Mouse (Mus musculus) adrenal gland (tissue): Measurements from ENCODE around the gene Olfr316.
"Not testable (repeated sequence)": the region's sequence is repeated elsewhere in the genome, so short reads cannot be mapped to it uniquely, and the experiment has no call there.

Experiments used
- intact Hi-C: fragments of 180-260 bp; cut with DNase I; formaldehyde crosslinking; loops from one replicate; pipeline ENCODE4 v1.15.1; 2025
- long read RNA-seq, 2 experiments: library from polyadenylated mRNA; unstranded; transcript quantifications; one replicate each; pipeline ENCODE4 v2.0.0; 2020; ENCODE audit warnings: borderline replicate concordance in 1 of 2; ENCODE audit not compliant: insufficient replicate concordance in 1 of 2

Gene Olfr316
- long read RNA-seq, experiment 1 = 0 reads
- long read RNA-seq, experiment 2 = 0 reads

DNA sequence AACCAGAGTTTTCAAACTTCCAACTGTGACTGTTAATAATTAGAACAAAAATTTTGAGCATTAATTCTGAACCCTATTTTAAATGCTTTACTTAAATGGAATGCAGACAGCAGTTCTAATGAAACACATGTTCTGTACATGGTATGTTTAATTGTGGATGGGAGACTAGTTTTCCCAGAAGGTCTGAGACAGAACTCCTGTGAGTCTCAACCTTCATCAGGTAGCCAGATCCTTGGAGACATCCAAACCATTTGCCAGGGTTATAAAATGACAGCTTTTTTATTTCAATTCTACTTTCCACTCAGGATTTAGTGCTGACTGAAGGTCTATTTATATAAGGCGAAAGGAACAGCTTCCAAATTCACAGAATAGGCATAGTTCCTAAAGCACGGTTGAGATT lies at the start of gene Olfr316:
Gene Olfr316, plus strand, starts transcription at position 301 of the 400 bp plus-strand sequence.
- intact Hi-C loops = no loop called here

DNA sequence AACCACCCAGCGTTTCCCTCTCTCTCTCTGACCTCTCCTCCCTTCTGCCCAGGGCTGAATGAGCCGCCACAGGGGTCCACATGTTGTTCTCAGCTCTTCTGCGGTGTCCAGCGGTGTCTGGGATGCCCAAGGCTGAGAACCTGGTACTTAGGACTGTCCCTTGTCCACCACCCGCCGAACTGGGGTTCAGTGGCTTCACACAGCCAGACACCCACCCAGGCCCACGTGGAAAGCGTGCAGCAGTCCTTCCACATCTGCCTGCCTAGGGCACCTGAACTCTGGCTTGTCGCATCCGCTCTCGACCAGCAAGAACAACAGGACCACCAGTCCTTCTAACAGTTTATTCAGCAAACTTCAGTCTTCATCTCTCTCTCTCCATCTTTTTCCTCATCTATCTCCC lies 43.4 kb upstream of the Olfr316 start:
- intact Hi-C loops = no loop called here

DNA sequence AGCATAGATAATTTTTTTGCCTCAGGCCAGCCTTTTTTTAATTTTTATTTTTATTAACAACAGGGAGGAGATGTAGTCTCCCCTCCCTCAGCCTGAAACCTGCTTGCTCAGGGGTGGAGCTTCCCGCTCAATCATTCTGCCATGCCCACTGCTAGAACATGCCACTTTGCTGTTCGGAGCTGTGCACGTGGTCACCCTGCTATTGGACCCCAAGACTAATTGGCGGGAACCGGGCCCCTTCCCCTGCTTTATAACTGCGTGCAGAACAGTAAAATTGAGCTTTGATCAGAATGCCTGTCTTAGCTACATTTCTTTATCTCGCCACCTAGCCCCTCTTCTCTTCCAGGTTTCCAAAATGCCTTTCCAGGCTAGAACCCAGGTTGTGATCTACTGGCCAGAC lies 34.8 kb upstream of the Olfr316 start:
- intact Hi-C loops = not testable (repeated sequence)

DNA sequence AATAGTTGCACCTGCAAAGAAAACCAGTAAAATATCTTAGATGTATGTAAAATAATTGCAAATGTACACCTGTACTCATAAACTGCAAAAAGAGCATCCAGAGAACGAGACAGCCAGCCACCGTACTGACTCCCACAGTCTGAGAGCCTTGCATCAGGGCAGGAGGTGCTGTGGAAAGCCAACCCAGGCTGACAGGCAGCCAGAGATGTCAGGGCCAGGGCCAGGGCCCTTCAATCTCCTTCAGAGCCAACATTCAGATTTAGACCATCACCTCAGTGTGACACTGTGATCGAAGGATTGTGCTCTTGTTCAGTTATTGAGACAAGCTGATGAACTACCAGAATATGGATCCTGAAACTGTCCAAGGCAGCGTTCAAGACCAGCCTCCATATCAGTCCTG lies 32.8 kb upstream of the Olfr316 start:
- intact Hi-C loops = no loop called here

DNA sequence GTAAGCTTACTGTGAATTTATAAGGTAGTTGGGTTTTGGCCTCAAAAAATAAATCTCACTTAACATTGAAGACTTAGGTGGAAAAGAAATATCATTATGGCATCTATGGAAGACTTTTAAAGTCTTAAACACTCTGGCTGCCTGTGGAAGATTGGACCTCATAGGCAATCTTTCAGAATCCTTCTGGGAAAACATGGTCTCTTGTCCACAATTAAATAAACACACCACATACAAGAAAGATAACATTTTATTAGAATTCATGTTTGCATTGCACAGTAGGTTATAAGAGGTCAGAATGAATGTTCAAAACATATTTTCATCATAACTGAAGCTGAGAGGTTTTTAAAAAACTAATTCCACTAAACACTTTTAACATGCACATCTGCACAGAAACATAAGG lies 28.6 kb upstream of the Olfr316 start, which contains the start of gene Olfr318:
Gene Olfr318, minus strand, starts transcription at position 101 of the 400 bp plus-strand sequence.
- intact Hi-C loops = no loop called here

DNA sequence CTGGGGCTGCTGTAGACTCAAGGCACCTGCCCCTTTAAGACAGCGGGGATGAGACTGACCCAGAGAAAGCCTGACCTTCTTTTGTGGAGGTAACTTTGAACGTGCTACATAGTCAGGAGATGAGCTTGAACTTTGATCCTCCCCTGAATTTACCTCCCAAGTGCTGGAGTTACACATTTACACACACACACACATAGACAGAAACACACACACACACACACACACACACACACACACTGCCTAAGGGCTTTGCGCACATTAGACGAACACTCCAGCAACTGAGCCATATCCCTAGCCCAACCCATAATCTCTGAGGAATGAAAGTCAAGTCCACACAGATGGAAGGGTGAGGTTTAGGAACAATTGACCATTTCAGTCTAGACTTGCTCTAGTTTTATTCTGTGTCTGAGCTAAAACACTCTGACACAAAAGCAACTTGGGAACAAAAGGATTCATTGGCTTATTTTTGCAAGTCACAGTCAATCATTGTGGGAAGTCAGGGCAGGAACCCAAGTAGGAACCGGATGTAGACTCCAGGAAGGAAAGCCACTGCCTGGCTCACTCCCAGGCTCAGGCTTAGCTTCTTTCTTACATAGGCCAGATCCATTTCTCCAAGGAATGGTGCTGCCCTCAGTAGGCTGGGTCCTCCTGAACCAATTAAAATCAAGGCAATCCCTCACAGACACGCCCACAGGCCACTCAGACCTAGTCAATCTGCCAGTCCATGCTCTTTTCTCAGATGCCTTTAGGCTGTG lies 24.5 kb upstream of the Olfr316 start:
- intact Hi-C loops = not testable (repeated sequence)

DNA sequence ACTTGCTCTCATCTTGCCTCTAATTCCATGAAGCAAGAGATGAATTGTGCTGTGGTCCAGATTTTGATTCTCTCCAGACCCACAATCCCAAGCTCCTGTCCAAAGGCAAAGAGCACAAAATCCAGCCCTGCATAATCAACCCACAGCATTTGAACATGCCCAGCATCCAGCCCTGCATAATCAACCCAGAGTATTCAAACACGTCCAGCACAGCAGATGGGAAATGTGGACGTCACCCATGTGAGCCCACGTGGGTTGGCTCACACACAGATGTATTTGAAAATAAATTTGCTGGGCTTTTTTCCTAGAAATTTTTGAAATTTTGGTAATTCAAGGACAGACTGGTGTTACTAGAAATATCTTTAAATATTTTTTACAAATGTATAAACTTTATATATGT lies 19.2 kb upstream of the Olfr316 start:
- intact Hi-C loops = no loop called here

DNA sequence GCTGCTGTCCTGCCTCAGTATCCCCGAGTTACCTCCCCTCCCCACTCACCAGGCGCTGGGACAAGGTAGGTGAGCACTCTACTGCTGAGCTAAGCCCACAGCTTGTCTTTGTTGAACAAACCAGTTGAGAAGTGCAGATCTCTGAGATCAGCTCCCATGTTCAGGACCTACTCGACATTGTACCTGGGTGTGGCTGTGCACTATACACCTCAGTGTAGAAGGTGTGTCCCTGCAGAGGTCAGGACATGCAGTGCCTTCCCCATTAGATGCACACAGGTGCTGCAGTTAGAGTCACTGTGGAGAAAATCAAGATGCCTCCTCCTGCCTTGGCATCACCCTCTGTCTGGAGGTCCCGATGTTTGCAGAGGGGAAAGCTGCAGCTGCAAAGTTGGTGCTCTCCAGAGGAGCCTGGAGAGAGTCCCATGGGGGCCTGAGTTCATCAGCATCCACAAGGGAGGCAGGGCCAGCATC lies 13.7 kb upstream of the Olfr316 start, which contains the start of gene Olfr317:
Gene Olfr317, minus strand, starts transcription at position 421 of the 471 bp plus-strand sequence.
- intact Hi-C loops = no loop called here

DNA sequence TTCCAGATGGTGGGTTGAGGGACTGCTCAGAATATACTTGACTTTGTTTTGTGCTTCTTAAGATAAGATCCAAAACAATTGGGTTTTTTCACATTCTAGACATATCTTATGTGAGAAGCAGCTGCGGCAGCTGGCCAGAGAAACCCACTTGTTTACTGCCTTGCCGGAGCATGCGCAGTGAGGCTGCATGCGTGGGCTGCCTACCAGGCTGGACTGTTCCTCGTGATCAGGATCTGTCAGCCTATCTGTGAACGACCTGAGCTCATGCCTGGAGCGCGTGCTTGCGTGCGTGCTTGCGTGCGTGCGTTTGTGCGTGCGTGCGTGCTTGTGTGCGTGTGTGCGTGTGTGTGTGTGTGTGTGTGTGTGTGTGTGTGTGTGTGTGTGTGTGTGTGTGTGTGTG lies 1.4 kb upstream of the Olfr316 start:
- intact Hi-C loops = not testable (repeated sequence)

DNA sequence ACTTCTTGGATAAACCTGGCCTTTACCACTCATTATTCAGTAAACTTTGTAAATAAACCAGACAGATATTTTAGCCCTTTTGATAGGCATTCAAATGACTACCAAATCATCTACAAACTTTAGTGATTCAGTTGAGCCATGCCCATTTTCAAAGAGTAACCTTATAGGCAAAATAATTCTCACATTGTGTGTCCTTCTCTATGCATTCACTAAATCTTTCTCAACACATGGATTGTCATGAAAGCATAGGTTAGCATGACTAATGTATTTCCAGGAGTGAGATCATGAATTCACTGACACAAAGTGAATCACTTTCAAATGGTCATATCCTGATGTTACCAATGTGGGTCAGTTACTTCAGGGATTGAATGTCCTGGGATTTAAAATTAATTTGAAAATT lies 20.4 kb downstream of the Olfr316 start, which contains the start of gene Olfr315:
Gene Olfr315, plus strand, starts transcription at position 301 of the 400 bp plus-strand sequence.
- intact Hi-C loops = no loop called here

DNA sequence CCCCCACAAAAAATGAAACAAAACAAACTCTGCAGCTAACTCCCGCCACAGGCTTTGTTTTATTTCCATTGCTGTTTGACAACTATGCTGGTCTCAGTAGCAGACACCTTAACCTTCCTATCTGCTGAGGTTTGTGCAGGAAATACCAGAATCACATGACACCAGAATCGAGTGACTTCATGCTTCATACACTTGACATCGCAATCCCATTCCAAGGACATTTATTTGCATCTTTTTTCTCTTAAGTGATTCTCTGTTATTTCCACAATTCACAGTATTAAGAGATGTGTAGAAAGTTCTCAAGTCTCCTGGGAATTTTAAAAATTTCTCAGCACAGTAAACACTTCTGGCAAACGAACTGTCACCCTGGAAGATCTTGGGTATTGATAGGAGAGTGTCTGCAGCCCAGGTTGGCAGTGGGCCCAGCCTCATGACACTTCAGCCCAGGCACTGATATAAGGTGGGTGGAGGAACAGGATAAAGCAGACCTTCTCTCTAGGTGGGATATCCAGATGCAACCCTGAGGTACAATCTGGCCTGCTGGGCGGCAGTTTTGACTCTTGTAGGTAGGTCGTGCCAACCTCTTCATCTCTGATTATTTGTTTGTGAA lies 30.1 kb downstream of the Olfr316 start, which contains the start of gene Olfr314:
Gene Olfr314, plus strand, starts transcription at position 473 of the 610 bp plus-strand sequence.
- intact Hi-C loops = no loop called here

DNA sequence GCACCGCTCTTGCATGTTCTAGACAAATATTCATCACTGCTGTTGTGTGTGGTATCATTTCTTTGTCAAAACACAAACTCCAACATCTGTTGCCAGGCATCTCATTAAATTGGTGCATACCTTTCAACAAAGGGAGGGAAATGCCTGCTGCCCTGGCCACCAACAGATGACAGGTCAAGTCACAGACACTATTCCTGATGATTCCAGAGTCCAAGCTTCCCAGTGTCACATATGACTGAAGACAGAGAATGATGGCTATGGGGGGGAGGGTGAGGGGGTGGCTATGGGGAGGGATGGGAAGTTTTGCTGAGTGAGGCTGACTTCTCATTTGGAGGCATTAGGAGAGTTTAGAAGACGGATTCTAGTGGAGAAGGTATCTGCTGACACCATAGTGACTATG lies 31.6 kb downstream of the Olfr316 start:
- intact Hi-C loops = no loop called here

DNA sequence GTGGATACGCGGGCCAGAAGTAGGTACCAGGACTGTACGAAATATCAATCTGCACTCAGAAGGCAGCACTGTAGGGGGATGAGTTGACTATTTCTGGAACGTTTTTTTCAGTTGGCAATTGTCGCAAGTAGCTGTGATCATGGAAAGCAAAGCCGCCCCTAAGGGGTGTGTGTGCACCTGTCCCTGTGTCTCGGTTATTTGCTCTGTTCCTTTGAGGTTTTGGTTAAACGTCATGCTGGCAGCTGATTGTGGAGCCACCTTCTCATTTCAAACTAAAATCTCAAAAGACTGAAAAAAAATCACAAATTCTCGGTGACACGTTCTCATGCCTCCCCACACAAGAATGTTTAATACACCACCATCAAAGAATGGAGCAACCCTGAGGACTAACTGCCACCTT lies 35.1 kb downstream of the Olfr316 start:
- intact Hi-C loops = no loop called here

DNA sequence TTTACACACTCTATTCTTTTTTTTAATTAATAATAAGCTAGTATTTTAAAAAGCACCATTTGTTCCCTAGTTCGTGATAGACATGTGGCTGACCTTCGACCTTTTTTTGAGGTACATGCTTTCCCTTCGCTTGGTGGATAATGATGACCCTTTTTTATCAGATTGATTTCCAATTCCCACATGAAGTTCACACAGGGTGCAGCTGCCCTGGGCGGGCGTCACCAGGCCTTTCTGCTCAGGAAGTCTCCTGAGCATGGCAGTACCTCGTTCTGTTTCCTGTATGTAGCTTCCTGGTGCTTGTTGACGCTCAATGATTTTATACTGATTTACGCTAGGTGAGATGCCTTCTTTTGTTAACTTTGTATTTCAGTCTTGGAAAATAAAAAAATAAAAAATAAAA lies 35.8 kb downstream of the Olfr316 start:
- intact Hi-C loops = no loop called here

DNA sequence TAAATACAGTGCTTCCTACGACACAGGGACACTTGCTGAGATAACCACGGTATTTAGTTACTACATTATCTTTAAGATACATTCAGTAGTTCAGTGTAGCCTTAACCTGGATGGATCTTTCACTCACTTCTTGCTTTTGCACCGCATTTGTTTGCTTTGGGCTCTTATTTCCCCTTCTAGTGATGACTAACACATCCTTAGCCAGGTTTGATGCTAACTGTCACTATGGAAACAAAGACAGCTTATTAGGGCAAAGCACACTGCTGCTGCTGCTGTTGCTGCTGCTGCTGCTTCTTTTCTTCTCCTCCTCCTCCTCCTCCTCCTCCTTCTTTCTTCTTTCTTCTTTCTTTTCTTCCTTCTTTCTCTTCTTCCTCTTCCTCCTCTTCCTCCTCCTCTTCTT lies 37.0 kb downstream of the Olfr316 start:
- intact Hi-C loops = no loop called here

DNA sequence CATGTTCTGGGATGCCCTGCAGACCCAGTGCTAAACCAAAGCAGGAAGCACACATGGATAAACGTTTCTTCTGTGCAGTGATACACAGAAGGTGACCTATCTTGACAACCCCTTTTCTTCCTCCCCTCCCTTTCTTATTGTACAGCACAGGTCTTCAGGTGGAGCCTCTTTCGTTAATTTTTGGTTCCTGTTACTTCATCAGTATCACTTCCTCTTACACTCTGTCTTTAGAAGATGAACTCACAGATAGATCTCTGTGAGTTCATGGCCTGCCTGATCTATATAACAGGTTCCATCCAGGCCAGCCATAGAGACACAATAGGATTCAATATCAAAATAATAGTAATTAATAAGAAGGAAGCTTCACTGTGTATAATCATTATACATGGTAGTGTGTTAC lies 37.5 kb downstream of the Olfr316 start:
- intact Hi-C loops = no loop called here

DNA sequence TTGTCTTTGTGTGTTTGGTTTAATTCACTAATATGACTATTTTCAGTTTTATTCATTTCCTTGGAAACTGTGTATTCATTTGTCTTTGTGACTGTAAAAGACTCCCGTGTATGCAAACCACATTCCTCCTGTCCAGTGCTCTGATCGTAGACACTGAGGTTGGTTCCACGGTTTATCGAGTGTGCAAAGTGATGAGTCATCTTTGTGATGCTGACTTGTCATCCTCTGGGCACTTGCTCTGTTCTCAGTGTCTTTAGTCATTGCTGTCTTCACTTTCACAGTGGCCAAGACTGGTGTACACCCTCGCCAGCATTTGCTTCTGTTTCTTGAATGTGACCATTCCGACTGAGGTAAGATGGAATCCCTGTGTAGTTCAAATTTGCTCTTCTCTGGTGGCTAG lies 38.1 kb downstream of the Olfr316 start:
- intact Hi-C loops = no loop called here

DNA sequence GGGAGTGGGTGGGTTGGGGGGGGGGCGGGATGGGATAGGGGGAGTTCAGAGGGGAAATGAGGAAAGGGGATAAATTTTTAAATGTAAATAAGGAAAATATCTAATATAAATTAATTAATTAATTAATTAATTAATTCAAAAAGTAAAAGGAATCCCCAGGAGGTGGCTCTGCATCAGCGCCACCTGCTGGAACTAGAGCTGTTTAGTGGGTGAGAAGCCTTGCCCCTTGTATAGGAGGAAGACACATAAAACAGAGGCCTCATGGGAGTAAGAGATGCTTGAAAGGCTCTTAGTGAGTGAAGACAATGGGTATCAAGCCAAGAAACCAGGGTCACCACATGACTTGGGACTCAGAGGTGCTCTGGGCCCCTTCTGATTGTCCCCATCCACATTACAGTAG lies 43.3 kb downstream of the Olfr316 start:
- intact Hi-C loops = no loop called here

DNA sequence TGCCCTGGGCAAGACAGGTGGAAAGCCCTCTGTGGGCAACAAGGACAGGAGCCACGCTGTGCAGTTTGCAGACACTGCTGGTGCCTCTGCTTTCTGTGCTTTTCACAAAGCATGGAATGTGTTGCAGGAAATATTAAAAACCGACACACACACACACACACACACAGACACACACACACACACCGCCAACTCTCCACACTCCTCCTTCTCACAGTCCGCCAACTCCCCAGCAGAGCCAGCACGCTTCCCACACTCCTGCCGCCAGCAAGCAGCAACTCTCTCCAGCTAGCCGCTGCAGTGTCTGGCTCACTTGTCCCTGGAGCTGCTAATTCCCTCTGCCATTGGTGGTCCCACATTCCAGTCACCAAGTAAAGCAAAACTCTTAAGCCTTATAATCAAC lies 44.3 kb downstream of the Olfr316 start:
- intact Hi-C loops = no loop called here

DNA sequence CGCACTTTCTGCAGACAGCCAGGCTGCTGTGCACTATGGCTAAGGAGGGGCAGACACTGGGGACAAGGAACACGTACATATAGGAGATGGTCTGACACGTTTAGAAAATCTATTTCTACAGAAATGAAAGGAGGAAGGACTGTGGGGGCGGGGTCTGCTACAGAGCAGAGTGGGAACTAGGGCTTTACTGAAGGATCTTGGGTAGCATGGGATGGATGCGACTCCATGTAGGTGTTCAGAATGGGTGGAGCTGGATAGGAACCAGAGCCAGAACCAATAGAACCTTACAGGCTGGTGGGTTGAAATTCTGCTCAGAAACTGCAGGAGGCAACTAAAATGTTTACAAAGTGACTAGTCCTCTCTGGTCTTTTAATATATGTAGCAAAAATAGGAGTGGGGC lies 47.2 kb downstream of the Olfr316 start:
- intact Hi-C loops = no loop called here

DNA sequence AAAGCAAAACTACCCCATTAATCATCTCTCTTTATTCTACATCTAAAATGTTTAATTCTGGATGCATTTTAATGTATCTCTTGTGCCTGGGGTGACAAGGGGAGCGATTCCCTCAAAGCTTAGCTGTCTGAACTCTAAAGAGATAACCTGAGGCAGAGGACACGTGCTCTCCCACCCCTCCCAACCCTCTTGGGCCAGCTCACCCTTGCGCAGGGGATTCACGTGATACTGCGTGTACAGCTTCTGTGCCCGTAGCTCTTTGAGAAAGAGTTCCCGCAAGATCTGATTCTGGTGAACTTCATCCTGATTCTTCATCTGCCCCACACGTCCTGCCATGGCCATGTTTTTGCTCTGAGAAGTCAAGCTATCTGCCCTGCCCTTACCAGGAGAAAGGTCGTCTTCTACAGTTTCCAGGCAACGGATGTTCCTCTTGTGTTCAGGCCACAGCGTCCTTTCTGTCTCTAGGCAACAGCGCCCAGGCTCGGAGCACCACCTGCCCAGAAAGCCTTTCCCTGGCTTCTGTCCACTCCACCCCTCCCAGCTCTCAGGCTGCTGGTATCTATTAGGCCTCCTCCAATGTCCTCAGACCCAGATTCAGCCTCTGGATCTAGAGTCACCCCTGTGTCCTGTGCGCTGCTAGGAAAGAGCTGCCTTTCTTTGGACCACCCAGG lies 49.2 kb downstream of the Olfr316 start, which contains the start of gene Fam183b:
Gene Fam183b, minus strand, starts transcription at position 403 of the 671 bp plus-strand sequence.
- intact Hi-C loops = no loop called here

DNA sequence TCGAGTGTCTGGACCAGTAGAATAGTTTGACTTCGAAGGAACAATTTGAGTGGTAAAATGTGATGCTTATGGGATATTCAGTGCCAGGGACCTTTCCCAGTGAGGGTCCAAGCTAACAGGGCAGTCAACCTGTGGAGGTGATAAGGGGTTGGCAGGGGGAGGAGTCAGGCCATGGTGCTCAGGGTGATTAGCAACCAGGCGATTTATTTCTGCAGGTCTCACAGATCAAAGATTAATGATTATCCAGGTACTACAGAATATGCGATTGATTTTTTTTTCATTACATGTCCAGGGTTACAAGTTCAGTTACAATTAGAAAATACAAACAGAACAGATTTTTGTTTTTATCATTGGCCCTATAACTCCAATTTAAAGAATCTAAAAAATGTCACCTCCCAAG lies 51.3 kb downstream of the Olfr316 start:
- intact Hi-C loops = no loop called here
